Mouse (Mus musculus) CH12.LX (cell line): ENCODE measurements at regions not wholly inside any gene's neighbourhood (a gene's known extent, or its start where the extent isn't known, plus 50 kb on each side); places are given as distances from the start of the nearest gene placed in this dataset.

ENCODE experiments used
- BHLHE40 ChIP-seq: IDR thresholded peaks from 2 replicates; pipeline ENCODE4 v1.6.1; 2011; ENCODE audit warnings: mild to moderate bottlenecking, low read depth, low read length, improper control_type of control experiment
- CTCF ChIP-seq, 2 experiments: IDR thresholded peaks in 1 of 2; conservative IDR thresholded peaks in 1 of 2; 2 replicates each; pipeline ENCODE4 v1.5.1; 2011 to 2012; ENCODE audit warnings: low read depth in 2 of 2, low read length in 2 of 2, improper control_type of control experiment in 1 of 2, inconsistent platforms in 1 of 2, mild to moderate bottlenecking in 1 of 2, moderate library complexity in 1 of 2
- MAFK ChIP-seq: IDR thresholded peaks from 2 replicates; pipeline ENCODE4 v1.6.1; 2011; ENCODE audit warnings: low read length, improper control_type of control experiment; ENCODE audit not compliant: insufficient replicate concordance
- MAZ ChIP-seq: IDR thresholded peaks from 2 replicates; pipeline ENCODE4 v1.6.1; 2012; ENCODE audit warnings: low read depth, mild to moderate bottlenecking, inconsistent platforms, low read length, improper control_type of control experiment, moderate library complexity
- MEF2A ChIP-seq: IDR thresholded peaks from 2 replicates; pipeline ENCODE4 v1.6.1; 2014; ENCODE audit warnings: low read depth, mild to moderate bottlenecking, inconsistent platforms, low read length, improper control_type of control experiment, borderline replicate concordance
- MYC ChIP-seq: IDR thresholded peaks from 2 replicates; pipeline ENCODE4 v1.6.1; 2011; ENCODE audit warnings: low read depth, mild to moderate bottlenecking, improper control_type of control experiment, low read length
- POLR2A ChIP-seq: IDR thresholded peaks from 2 replicates; pipeline ENCODE4 v1.6.1; 2011; ENCODE audit warnings: low read depth, mild to moderate bottlenecking, improper control_type of control experiment, low read length
- TCF12 ChIP-seq: IDR thresholded peaks from 2 replicates; pipeline ENCODE4 v1.6.1; 2014; ENCODE audit warnings: low read depth, mild to moderate bottlenecking, inconsistent platforms, low read length, improper control_type of control experiment

- no peak for TF ChIP-seq CTCF (conservative IDR thresholded peaks at IDR 0.05 in 1 of 2, IDR thresholded peaks at IDR 0.05 in 1 of 2; ENCODE audit: low read depth in 2 of 2, low read length in 2 of 2)
- TF ChIP-seq MYC = no peak
- no peak for TF ChIP-seq POLR2A
- no peak for TF ChIP-seq TCF12
- TF ChIP-seq MAFK = no peak
- TF ChIP-seq MAZ = no peak
- no peak for TF ChIP-seq MEF2A
- no peak for TF ChIP-seq BHLHE40
These were observed 950.7 kb downstream of the Rps29 start for GRCm38 (mm10) chr12:68208302-68208701.
